Mouse (Mus musculus) gastrocnemius, postnatal 10 days (tissue): ENCODE data around the gene Slc25a16. TPM values are rescaled to one million over a fixed set of nuclear protein-coding genes. Genes with fewer than 3 reads are reported as not detected.
A peak's percentile ranks its signal among the peaks of the same experiment; 100 is the strongest.
"Not testable (repeated sequence)": the region's sequence is repeated elsewhere in the genome, so short reads cannot be mapped to it uniquely, and the experiment has no call there.

Experiments
- DNase-seq: peaks from one replicate; pipeline ENCODE4 v3.0.0; 2021; ENCODE audit warnings: mixed read lengths
- total RNA-seq, 2 experiments: library from RNA; stranded (reverse); gene quantifications; 2 replicates each; pipeline ENCODE4 v1.2.3; 2021

The Slc25a16 gene
- total RNA-seq, 2 experiments from 2014 or later: 19.8 to 22.0 TPM

DNA sequence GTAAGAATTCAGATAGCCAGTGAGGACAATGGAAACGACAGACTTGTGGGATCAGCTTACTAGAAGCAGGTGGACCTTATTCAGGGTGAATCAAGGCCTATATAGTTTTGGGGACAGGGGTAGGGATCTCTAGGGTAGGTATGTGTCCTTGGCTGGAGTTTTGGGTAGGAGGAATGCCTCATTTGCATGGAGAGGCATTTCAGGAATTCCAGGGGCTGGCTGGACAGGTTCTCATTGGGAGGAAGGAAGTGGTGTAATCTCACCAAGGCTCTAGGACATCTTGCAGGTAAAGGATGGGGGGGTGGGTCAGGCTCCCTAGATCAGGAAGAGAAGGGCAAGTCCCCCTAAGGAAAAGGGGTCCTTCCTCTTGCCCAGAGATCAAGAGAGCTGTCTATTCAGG, 17.6 kb upstream of the Slc25a16 start:
- DNase-seq: no peak

DNA sequence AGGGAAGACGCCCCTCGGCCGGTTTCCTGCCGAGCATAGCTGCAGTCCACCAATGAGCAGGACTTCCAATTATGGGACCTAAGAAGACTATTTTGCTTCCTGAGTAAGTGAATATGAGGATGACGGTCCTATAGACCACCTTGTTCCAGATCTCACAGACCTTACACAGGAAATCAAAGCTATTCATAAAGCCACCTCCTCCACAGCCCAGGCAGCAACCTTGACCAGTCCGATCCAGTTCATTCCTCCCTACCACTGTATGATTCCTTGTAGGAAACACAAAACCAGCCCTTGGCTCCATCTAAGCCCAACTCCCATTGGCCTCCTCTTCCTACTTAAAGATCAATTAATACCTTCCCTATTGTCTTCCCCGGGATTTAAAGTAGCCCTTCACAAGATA, 14.1 kb upstream of the Slc25a16 start:
- no peak for DNase-seq

DNA sequence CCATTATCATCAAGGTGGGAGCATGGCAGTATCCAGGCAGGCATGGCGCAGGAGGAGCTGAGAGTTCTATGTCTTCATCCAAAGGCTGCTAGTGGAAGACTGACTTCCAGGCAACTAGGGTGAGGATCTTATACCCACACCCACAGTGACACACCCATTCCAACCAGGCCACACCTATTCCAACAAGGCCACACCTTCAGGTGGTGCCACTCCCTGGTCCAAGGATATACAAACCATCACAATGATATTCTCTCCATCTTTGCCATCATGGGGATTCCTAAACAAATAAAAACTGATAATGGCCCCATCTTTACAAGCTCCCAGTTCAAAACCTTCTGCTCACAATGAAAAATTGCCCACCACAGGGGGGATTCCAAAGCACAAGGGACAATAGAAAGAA, 11.5 kb upstream of the Slc25a16 start, which contains the start of gene Tet1:
Gene Tet1 (minus strand): TSS at position 101 of the 400 bp plus-strand sequence.
- DNase-seq: not testable (repeated sequence)

DNA sequence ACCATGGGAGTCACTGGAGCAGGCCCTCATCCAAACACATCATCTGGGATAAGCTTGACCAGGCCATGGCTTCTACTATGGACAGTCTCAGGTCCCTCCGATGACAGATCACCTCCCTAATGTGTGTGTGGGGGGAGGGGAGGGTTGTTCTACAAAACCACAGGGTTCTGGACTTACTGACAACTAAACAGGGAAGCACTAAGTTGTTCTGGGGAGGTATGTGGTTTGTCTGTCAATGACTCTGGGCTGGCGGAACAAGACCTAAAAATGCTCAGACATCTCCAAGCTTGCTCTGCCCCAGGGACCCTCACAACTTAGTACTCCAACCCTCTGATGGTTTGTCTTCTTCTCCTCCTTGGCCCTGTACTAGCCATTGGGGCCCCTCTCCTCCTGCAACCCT, 9.3 kb upstream of the Slc25a16 start:
- no peak for DNase-seq

DNA sequence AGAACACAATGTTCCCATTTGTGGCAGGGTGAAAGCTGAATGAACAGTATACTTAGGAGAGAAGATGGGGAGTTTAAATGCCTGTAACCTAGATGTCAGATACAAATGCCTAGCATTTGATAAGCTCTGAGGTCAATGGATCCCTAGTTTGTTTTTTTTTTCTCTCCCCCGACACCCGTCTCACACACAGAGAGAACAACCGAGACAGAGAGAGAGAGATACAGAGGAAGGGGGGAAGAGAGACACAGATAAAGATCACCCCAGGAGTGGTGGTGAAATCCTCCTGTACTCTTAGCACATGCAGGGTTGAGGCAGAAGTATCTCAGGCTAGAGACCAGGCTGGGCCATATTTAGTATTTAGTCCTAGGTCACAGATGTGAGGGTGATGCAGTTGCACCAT, 1.4 kb upstream of the Slc25a16 start:
- no peak for DNase-seq

DNA sequence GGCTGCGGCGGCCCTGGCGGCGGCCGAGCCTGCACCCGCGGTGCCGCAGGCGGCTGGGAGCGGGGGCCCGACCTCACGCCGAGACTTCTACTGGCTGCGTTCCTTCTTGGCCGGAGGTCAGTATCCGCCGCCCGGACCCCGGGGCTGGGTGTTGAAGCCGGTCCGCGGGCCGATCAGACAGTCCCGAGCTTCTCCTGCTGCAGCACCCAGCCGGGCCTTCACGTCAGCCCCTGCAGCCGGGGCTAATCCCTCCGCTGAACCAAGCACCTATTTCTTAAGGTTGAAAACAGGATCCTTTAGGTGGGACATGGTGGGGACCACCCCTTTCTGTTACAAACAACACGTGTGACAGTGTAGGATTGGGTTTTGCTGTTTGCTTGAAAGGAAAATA, 328 bp downstream of the Slc25a16 start:
- peak; percentile 16 for DNase-seq

DNA sequence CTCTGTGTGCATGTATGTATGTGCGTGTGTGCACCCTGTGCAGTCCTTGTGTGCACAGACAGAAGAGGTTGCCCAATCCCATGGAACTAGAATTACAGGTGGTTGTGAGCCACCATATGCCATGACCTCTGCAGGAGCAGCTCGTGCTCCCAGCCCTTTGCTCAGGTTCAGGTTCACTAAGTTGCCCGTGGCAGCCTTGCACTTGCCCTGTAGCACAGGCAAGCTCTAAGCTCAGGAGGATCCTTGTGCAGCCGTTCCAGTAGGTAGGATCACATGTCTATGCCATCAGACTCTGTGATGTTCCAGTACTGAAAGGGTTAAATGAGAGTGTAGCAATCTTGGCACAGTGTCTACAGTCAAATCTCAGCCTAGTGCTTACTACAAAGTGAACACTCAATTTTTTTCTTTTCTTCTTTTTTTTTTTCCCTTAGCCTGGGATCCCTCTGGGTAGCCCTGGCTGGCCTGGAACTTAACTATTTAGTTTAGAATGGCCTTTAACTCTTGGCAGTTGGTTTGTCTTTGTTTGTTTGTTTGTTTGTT, 3.7 kb downstream of the Slc25a16 start:
- no peak for DNase-seq

DNA sequence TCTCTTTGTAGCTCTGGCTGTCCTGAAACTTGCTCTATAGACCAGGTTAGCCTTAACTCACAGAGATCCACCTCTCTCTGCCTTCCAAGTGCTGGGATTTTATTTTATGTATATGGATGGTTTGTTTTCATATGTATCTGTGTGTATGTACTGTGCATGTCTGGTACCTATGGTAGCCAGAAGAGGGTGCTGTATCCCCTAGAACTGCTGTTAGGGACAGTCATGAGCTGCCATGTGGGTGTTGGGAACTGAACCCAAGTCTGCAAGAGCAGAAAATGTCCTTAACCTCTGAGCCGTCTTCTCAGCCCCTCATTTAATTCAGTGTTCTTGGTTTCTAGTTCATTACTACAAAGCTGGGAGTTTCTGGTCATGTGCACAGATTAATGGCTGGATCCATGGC, 11.9 kb downstream of the Slc25a16 start:
- DNase-seq: no peak

DNA sequence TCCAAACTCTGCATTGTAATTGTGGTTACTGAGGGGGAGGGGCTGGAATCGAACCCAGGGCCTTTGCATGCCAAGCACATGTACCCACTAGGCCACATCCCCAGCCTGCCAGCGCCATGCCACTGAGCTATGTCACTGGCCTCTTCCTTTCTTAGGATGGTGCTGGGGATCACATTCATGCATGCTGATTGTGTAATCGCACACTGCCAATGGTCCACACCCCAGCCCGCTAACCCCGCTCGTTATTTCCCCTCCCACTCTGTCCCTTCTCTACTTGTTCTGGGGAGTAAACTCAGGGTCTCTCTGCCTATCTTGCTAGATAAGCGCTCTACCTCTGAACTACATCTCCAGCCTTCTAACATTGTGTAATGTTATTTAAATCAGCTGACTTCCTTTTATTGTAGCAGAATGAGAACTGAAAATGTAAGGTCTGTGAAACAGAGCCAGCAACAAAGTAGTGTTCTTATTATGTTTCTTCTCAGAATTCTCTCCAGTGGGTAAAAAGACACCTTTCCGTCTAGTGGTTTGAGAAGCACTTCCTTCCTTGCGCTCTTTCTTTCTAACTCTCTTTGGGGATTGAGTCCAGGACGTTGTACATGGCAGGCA, 24.6 kb downstream of the Slc25a16 start:
- DNase-seq: no peak

DNA sequence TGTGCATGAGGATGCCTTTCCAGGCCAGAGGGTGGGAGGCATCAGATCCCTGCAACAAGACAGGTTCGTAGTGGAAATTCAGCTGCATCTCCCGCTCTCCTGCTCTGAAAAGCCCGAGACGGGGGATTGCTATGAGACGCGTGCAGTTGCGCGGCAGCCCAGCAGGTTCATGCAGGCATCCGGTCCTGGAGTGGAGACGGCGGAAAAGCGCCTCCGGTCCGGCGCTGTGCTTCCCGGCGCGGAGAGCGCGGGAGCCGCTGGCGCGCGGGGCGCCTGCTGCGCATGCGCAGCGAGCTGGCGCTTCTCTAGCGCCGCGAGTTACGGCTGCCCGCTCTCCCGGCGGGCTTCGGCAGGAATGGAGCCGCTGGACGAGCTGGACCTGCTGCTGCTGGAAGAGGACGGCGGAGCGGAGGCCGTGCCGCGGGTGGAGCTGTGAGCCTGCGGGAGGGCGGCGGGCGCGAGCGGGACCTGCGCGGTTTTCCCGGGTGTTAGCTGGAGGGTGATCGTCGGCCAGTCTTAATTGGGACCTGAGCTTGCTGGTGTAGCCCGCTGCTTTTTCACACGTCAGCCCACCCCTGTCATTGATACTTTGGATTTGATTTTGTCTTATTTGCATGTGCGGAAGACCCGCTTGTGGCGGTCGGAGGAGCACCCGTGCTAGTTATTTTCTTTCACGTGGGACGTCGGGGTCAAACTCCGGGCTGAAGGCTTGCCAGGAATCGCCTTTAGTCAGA, 26.5 kb downstream of the Slc25a16 start, which contains the start of gene Dna2:
Gene Dna2 (plus strand): TSS at position 289 of the 734 bp plus-strand sequence.
- peak; percentile 71 for DNase-seq

DNA sequence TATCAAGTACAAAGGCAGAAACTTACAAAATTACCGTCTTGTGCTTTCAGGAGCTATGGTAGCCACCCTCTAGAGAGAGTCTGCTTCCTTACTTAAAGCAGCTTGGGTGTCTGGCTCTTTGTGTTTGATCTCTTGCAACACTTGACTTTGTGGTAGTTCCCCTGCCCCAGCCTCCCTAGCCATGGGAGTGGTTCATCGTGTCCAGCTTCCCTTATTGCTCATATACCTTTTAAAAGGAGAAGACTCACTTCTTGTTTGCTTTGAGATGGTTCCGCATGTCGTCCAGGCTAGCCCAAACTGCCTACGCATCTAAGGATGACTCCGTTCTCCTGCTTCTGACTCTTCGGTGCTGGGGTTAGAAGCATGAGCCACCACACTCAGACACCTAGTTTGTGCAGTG, 28.1 kb downstream of the Slc25a16 start:
- no peak for DNase-seq

DNA sequence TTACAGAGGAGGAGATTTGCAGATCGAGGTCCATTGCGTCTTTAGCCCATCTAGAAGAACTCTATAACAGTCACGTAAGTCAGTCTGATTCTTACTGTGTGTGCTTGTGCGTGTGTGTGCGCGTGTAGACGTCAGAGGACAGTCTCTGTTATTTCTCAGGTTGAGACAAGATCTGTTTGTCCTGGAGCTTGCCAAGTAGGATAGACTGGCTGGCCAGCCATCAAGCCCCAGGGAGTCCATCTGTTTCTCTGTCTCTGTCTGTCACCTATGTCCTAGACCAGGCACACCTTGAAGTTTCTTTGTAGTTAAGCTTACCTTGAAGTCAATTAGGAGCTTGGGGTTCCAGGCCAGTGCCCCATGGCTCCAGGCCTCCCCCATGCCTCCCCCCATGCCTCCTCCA, 43.5 kb downstream of the Slc25a16 start:
- DNase-seq: no peak

DNA sequence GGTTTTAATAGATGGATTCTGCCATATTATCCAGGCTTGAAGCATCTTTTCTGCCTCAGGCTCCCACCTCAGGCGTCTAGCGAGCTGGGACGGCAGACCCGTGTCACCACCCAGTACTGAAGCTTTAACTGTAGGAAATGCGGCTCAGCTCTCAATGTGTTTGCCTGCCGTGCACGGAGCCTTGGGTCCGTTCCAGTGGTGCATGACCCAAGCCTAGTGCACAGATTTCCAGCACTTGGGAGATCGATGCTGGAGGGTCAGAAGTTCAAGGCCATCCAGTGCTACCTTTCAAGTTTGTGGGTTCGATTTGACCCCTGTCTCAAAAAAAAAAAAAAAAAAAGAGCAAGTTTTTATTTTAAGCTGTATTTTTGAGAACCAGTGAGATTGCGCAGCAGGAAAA, 45.4 kb downstream of the Slc25a16 start:
- DNase-seq: no peak

DNA sequence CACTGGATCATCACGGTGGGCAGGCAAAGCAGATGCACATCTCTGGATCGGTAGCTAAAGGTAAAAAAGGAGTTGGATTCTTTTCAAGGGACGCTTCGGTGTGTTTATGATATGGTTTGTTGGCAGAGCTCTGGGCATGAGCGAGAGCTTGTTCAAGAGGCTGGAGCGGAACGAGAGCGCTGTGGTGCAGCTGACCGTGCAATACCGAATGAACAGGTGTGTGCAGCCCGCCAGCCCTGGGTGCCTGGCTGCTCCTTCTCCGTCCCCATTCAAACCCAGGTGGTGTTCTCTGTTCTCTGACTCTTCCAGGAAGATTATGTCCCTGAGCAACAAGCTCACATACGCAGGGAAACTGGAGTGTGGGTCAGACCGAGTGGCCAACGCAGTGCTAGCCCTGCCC, 45.9 kb downstream of the Slc25a16 start:
- no peak for DNase-seq

DNA sequence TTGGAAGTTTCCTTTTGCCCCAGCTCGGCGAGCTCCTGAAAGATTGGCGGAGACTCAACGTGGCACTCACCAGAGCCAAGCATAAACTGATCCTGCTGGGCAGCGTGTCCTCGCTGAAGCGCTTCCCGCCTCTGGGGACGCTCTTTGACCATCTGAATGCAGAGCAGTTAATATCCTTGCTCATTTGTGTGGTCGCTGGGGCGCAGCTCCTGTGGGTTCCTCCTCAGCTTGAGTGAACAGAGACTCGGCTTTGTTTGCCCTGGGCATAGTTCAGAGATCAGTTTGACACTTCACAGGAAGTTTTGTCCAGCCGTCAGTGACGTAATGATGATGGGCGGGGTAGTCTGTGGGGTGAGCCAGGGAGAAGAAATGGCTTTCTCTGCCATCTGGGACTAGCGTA, 51.4 kb downstream of the Slc25a16 start:
- DNase-seq: no peak

DNA sequence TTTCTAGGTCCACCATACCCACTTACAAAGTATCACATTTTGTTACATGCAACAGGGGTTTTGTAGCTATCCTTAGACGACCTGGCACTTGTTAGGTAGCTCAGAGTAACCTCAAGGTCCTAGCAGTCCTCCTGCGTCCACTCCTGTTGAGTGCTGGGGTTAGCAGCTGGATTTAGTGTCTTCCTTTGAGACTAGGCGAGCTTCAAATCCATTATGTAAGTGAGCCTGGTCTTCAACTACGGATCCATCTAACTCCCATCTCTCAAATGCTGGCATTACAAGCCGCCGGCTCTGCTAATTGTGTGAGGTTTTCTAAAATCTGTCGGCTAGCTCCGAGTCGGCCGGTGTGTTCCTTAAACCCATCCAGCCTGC, 59.2 kb downstream of the Slc25a16 start:
- DNase-seq: no peak

DNA sequence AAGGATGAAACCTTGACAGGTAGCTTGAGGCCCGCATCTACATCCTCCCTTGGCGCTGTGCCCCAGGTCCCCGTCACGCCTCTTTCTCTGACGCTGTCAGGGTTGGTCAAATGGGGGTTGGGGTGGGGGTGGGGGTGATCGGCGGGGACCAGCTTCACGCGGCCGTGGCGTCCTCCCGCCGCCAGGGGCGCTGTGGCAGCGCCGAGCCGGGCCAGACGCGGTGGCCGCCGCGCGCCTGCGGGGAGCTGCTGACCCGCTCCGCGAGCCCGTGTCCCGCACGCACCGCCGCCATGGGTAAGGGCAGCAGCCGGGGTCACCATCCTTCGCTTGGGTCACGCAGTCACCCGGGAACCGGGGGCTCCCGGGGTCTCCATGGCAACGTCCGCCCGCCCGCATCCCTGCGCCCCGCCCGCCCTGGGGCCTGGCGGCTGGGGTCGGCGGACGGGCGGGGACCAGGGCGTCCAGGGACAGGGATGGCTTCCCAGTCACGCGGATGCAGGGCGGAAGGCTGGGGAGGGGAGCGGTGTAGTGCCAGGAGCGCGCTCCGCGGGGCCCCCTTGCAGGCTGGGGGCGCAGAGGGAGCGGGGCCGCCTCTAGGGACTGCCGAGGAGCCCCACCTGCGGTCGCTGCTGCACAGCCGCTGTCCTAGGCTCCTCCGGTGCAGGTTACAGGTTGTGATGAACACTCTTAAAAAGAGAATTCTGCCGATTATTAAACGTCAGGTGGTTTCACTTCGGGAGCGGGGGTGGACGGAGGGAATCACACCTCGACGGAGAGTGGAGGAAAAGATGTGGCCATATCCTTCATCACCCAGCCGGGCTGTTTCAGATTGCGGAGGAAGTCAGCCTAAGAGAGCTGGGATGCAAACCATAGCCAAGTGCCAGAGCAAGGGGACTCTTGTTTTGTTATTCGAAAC, 59.9 kb downstream of the Slc25a16 start, which contains the start of gene Rufy2:
Gene Rufy2 (plus strand): TSS at position 185 of the 916 bp plus-strand sequence.
- peak; percentile 91 for DNase-seq

DNA sequence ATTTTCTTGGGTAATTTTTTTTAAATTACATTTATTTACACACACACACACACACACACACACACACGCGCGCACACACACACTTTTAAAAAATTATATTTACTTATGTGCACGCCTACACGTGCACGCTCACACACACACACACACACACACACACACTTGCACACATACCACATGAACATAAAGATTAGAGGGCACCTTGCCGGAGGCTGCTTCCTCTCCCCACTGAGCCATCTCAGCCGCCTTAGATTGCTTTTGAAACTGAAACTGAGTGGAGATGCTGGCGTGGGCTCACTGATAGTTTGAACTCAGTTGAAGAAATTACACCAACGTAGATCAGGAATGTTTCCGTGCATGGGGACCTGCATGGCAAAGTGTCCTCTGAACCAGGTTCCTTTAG, 63.6 kb downstream of the Slc25a16 start:
- no peak for DNase-seq

DNA sequence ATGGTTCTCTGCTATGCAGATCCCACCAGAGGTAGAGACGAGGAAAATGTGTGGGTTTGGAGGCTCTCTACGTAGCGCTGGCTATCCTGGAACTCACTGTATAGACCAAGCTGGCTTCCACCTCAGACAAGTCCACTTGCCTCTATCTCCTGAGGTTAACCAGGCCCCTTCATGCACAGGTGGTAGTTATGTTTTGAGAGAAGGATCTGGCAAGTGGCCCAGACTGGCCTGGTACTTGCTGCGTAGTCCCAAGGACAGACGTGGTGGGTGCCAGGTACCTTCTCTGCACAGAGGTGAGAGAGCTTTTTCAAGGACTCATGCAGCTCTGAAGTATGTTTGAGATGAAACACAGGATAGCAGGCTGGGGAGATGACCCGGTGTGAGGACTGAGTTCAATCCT, 64.1 kb downstream of the Slc25a16 start:
- no peak for DNase-seq

DNA sequence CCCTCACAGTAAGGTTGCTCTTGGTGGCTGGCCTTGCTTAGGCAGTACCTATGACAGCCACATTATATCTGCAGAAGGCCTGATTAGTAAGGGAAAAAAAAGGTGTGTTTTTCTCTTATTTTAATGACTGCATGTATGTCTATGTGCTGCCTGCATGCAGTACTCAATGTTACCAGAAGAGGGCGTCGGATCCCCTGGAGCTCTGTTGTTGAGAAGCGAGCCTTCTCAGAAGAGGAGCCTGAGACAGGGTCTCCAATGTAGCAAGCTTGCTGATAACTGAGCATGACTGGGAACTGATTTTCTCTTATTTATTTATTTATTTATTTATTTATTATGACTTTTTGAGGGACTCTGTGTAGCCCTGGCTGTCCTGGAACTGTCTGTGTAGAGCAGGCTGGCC, 66.9 kb downstream of the Slc25a16 start:
- DNase-seq: peak; percentile 24

DNA sequence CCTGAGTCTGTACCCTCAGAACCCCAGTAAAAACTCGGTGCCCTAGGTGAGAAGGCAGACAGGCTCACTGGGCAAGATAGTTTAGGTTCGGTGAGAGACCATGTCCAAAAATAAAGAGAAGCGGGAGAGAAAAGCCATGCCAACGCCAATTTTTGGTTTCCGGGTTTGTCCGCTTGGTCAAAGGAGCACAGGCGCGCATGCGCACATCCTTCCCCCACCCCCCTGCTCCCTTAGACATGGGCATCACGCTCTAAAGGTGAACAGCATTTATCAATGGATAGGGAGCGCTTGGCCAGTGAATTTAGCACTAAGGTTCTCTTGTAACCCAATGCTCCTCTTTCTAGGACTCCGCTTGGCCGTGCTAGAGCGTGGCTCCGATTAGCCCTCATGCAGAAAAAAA, 70.2 kb downstream of the Slc25a16 start:
- DNase-seq: no peak

DNA sequence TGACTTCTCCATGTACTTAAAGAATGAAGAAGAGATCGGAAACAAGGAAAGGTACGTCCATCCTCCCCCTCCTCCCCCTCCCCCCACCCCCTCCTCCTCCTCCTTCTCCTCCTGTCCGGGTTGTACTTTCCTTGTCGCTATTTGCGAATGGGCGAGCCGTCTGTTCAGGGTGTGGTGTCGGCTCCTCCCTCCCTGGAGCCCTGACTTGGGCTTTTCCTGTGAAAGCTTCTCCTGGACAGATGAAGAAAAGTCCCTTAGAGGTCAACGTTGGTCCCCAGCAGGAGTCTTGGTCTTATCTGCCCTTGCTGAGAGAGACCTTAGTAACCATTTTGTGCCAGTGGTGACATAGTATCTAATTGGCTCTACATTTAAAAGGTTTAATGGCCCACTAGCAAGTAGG, 73.6 kb downstream of the Slc25a16 start:
- no peak for DNase-seq
